Mouse (Mus musculus): ENCODE measurements at regions not wholly inside any gene's neighbourhood (a gene's known extent, or its start where the extent isn't known, plus 50 kb on each side); places are given as distances from the start of the nearest gene placed in this dataset.

- no peak for DNase-seq (ENCODE audit: low read depth, low spot score)
Measured at GRCm38 (mm10) chr2:134126988-134127387, 427.2 kb downstream of the Hao1 start.

GRCm38 (mm10) chr2:134107286-134107685 is 446.9 kb downstream of the Hao1 start:
- no peak for DNase-seq (ENCODE audit: low read depth, low spot score)

- no peak for DNase-seq (ENCODE audit: low read depth, low spot score)
Measured at GRCm38 (mm10) chr2:134088374-134088773, 465.8 kb downstream of the Hao1 start.

- no peak for DNase-seq (ENCODE audit: low read depth, low spot score)
Measured at GRCm38 (mm10) chr2:134080148-134080547, 474.0 kb downstream of the Hao1 start.

- DNase-seq (ENCODE audit: low read depth, low spot score): no peak
Measured at GRCm38 (mm10) chr2:134077953-134078352, 476.2 kb downstream of the Hao1 start.

GRCm38 (mm10) chr2:134067910-134068335 is 486.2 kb downstream of the Hao1 start:
- no peak for DNase-seq (ENCODE audit: low read depth, low spot score)

GRCm38 (mm10) chr2:134067404-134067803 is 486.8 kb downstream of the Hao1 start:
- DNase-seq (ENCODE audit: low read depth, low spot score): no peak

GRCm38 (mm10) chr2:134059916-134060618 is 494.1 kb downstream of the Hao1 start:
- no peak for DNase-seq (ENCODE audit: low read depth, low spot score)

- DNase-seq (ENCODE audit: low read depth, low spot score): no peak
Measured at GRCm38 (mm10) chr2:134036359-134036874, 484.5 kb downstream of the Bmp2 start.

- no peak for DNase-seq (ENCODE audit: low read depth, low spot score)
Measured at GRCm38 (mm10) chr2:134029631-134030414, 477.9 kb downstream of the Bmp2 start.

GRCm38 (mm10) chr2:134029153-134029552 is 477.2 kb downstream of the Bmp2 start:
- DNase-seq (ENCODE audit: low read depth, low spot score): no peak

GRCm38 (mm10) chr2:134017109-134017508 is 465.1 kb downstream of the Bmp2 start:
- DNase-seq (ENCODE audit: low read depth, low spot score): no peak

- DNase-seq (ENCODE audit: low read depth, low spot score): peak; percentile 34
Measured at GRCm38 (mm10) chr2:134003146-134003545, 451.2 kb downstream of the Bmp2 start.

GRCm38 (mm10) chr2:133994742-133995141 is 442.8 kb downstream of the Bmp2 start:
- no peak for DNase-seq (ENCODE audit: low read depth, low spot score)

GRCm38 (mm10) chr2:133994337-133994736 is 442.4 kb downstream of the Bmp2 start:
- no peak for DNase-seq (ENCODE audit: low read depth, low spot score)

GRCm38 (mm10) chr2:133987671-133988070 is 435.7 kb downstream of the Bmp2 start:
- DNase-seq (ENCODE audit: low read depth, low spot score): no peak
